Mouse (Mus musculus) liver, adult 2 months (tissue): Measurements from ENCODE around the gene Ttc27. TPM values are rescaled to one million over a fixed set of nuclear protein-coding genes. Genes with fewer than 3 reads are reported as not detected.

Source experiments
- DNase-seq: peaks from one replicate; pipeline ENCODE4 v3.0.0-alpha.2; 2011; ENCODE audit warnings: low read depth, low spot score; ENCODE audit errors: extremely low read depth
- H3K27ac ChIP-seq: fragments of 200-500 bp; replicated peaks from 2 replicates; pipeline ENCODE4 v1.5.1; 2012; ENCODE audit warnings: low read depth, mild to moderate bottlenecking, control low read depth, inconsistent platforms, low read length; ENCODE audit not compliant: insufficient read depth
- H3K27me3 ChIP-seq: fragments of 200-500 bp; 2 replicates; pipeline ENCODE4 v1.6.1; 2012; ENCODE audit warnings: mild to moderate bottlenecking, moderate library complexity, low read length, inconsistent platforms; ENCODE audit not compliant: control insufficient read depth, insufficient read depth
- H3K36me3 ChIP-seq: fragments of 200-500 bp; 2 replicates; pipeline ENCODE4 v1.6.1; 2012; ENCODE audit warnings: low read length, inconsistent platforms; ENCODE audit not compliant: control insufficient read depth, insufficient read depth
- H3K4me1 ChIP-seq: fragments of 200-500 bp; 2 replicates; pipeline ENCODE4 v1.6.1; 2011; ENCODE audit warnings: low read length; ENCODE audit not compliant: control insufficient read depth, insufficient read depth
- H3K4me3 ChIP-seq: fragments of 200-500 bp; 2 replicates; pipeline ENCODE4 v1.5.1; 2011; ENCODE audit warnings: low read depth, mild to moderate bottlenecking, control low read depth, low read length, moderate library complexity; ENCODE audit not compliant: insufficient read depth
- H3K79me2 ChIP-seq: fragments of 200-500 bp; 2 replicates; pipeline ENCODE4 v1.6.1; 2012; ENCODE audit warnings: inconsistent platforms, mild to moderate bottlenecking, low read length, moderate library complexity; ENCODE audit not compliant: control insufficient read depth, insufficient read depth
- H3K9ac ChIP-seq: fragments of 200-500 bp; 2 replicates; pipeline ENCODE4 v1.6.1; 2012; ENCODE audit warnings: low read depth, mild to moderate bottlenecking, control low read depth, inconsistent platforms, low read length
- CTCF ChIP-seq: fragments of 200-500 bp; IDR thresholded peaks from 2 replicates; pipeline ENCODE4 v1.5.1; 2011; ENCODE audit warnings: low read depth, low read length, control low read depth
- POLR2A ChIP-seq: fragments of 200-500 bp; IDR thresholded peaks from 2 replicates; pipeline ENCODE4 v1.6.1; 2011; ENCODE audit warnings: low read length, control low read depth; ENCODE audit not compliant: insufficient read depth; ENCODE audit errors: extremely low read depth
- WGBS: fragments of 180-500 bp; shearing (Covaris S2); methylation state at CpG from one replicate; pipeline ENCODE4 v1.1.7; 2018; 5-methylcytosine and 5-hydroxymethylcytosine counted together
- polyA plus RNA-seq: library from polyadenylated mRNA; depleted of rRNA; stranded (reverse); fragments of >200 nt; gene quantifications from 2 replicates; pipeline ENCODE4 v1.2.3, GENCODE M21; 2012; rRNA removed
- total RNA-seq: library from RNA; depleted of rRNA; stranded (reverse); fragments of >200 nt; gene quantifications from 2 replicates; pipeline ENCODE4 v1.2.3, GENCODE M21; 2014; rRNA removed

The Ttc27 gene
- total RNA-seq (11.9 and 12.4 TPM in 2 replicates), polyA plus RNA-seq (2.8 and 2.9 TPM in 2 replicates)

DNA sequence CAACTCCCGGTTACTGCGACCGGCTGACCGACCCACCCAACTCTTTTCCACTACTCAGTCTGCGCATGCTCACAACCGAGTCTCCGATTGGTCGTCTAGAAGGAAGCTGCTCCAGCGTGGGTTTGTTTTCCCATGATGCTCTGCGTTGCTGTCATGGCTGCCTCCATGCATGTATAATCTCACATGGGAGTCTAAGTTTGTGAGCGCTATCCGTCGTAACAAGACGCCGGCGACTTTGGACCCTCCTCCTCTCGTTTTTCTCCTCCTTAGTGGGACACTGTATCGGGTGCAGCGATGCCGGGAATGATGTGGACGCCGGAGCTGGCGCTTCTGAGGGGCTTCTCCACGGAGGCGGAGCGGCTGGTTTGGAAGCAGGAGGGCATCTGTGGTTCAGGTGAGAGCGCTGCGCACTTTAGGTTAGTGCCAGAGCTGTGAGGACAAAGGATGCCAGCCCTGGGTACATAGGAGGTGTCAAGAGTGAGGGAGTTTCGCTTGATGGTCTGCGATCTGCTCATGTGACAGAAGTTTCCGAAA, at the start of gene Ttc27:
Ttc27 (plus strand) TSS at position 115 of the 534 bp plus-strand sequence.
- WGBS: 1% methylated on average over 31 of the region's 31 CpGs
- Histone ChIP-seq H3K27ac (peak within 1 kb of the TSS; percentile 82), H3K79me2 (peaks cover 2% of the 10 kb centered on the region; the same call in 1 of the 2 replicates), H3K9ac (peak within 1 kb of the TSS; percentile 73), H3K36me3 (peaks cover 11% of the 10 kb centered on the region), H3K27me3 (no peaks in the 10 kb centered on the region), H3K4me1 (peaks cover 2% of the 10 kb centered on the region; the same call in 1 of the 2 replicates), H3K4me3 (peak within 1 kb of the TSS; percentile 90)
- peak; percentile 93 for DNase-seq
- TF ChIP-seq POLR2A: peak; percentile 77
- TF ChIP-seq CTCF: no peak

DNA sequence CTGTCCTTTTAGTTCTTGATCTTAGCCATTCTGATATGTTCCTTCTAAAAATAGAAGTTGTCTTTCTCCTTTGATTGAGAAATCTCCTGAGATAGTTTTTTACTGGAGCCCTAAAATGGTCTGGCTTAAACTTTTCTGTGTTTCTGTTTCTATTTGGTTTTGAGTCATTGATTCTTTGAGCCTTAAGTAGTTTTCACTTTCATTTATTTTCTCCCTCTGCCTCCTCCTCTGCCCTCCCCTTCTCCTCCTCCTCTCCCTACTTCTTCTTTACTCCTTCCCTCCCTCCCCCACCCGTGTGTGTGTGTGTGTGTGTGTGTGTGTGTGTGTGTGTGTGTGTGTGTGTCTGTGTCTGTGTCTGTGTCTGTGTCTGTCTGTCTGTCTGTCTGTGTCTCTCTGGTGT, 49.5 kb upstream of the Ttc27 start:
- 17% methylated on average over 1 of the region's 1 CpGs for WGBS
- Histone ChIP-seq H3K79me2 (no peaks in the 10 kb centered on the region), H3K9ac (no peak overlapping the region), H3K27me3 (no peaks in the 10 kb centered on the region), H3K36me3 (peaks cover 48% of the 10 kb centered on the region), H3K4me3 (no peak overlapping the region), H3K27ac (no peak overlapping the region), H3K4me1 (no peaks in the 10 kb centered on the region)
- no peak for DNase-seq
- TF ChIP-seq CTCF (no peak), POLR2A (no peak)

GRCm38 (mm10) chr17:74670031-74670430, 47.5 kb upstream of the Ttc27 start:
- H3K9ac ChIP-seq: no peak overlapping the region
- H3K27ac ChIP-seq: no peak overlapping the region
- H3K4me1 ChIP-seq: no peaks in the 10 kb centered on the region
- TF ChIP-seq POLR2A (no peak), CTCF (no peak)
- DNase-seq: no peak
- no peak overlapping the region for H3K4me3 ChIP-seq
- no peaks in the 10 kb centered on the region for H3K79me2 ChIP-seq
- peaks cover 43% of the 10 kb centered on the region for H3K36me3 ChIP-seq
- 94% methylated on average over 13 of the region's 13 CpGs for WGBS
- H3K27me3 ChIP-seq: no peaks in the 10 kb centered on the region

GRCm38 (mm10) chr17:74672446-74672845, 45.1 kb upstream of the Ttc27 start:
- no peak for DNase-seq
- Histone ChIP-seq H3K27me3 (no peaks in the 10 kb centered on the region), H3K4me1 (no peaks in the 10 kb centered on the region), H3K9ac (no peak overlapping the region), H3K4me3 (no peak overlapping the region), H3K27ac (no peak overlapping the region), H3K36me3 (peaks cover 51% of the 10 kb centered on the region), H3K79me2 (no peaks in the 10 kb centered on the region; the same call in 1 of the 2 replicates)
- 67% methylated on average over 4 of the region's 4 CpGs for WGBS
- TF ChIP-seq POLR2A (no peak), CTCF (no peak)

DNA sequence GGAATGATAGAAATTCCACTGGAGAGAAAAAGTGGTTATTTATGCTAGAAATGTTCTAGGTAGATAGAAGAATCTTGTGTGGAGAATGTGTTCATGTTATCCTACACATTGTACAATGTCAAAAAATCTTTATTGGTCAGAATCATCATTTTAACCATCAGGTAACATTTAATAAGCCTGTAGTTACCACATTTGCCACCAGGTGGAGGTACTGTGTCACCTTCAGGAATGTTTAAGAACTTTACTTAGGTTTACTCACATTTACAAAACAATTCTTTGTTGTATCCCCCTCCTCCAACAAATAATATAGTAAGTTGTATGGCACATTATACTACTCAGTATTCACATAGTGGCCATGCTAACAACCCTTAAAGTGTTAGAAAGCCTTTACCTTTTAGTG, 44.3 kb upstream of the Ttc27 start:
- no peaks in the 10 kb centered on the region for H3K4me1 ChIP-seq
- TF ChIP-seq CTCF (peak; percentile 44), POLR2A (no peak)
- H3K36me3 ChIP-seq: peaks cover 55% of the 10 kb centered on the region
- no peak overlapping the region for H3K9ac ChIP-seq
- no peaks in the 10 kb centered on the region; the same call in 1 of the 2 replicates for H3K79me2 ChIP-seq
- no peak overlapping the region for H3K4me3 ChIP-seq
- H3K27me3 ChIP-seq: no peaks in the 10 kb centered on the region
- no peak overlapping the region for H3K27ac ChIP-seq
- DNase-seq: peak; percentile 45

DNA sequence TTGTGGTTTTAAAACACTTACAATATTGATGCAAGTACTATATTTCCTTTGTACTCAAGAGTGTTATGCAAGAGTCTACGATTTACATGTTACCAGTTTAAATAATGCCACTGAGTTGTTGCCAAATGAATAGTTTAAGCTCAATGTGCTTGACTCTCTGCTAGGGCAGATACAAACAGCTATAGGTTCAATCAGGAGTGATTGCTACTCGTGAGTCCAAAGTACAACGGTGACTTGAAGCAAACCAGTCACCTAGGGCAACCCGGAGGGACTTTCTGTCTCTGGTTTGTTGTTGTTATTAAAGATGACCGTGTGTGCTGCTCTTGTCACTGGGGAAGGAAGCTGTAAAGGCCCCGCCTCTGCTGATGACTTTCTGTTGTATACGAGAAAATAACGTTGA, 39.5 kb upstream of the Ttc27 start:
- Histone ChIP-seq H3K4me3 (no peak overlapping the region), H3K36me3 (peaks cover 47% of the 10 kb centered on the region), H3K27ac (no peak overlapping the region), H3K27me3 (no peaks in the 10 kb centered on the region), H3K79me2 (no peaks in the 10 kb centered on the region; the same call in 1 of the 2 replicates), H3K4me1 (no peaks in the 10 kb centered on the region), H3K9ac (no peak overlapping the region)
- 68% methylated on average over 8 of the region's 8 CpGs for WGBS
- TF ChIP-seq POLR2A: no peak
- TF ChIP-seq CTCF: no peak
- peak; percentile 9 for DNase-seq
